Mouse (Mus musculus) kidney, adult 8-10 months (tissue): ENCODE data around the gene Prdm2.

Experiments used
- DNase-seq, 2 experiments: peaks; one replicate each; pipeline ENCODE4 v3.0.0; 2022

Gene Prdm2

GRCm38 (mm10) chr4:143099288-143100039 is 113.3 kb downstream of the Prdm2 start:
- no peak for DNase-seq

- no peak for DNase-seq
These were observed 120.6 kb downstream of the Prdm2 start for GRCm38 (mm10) chr4:143092082-143092701.

GRCm38 (mm10) chr4:143090551-143090950 is 122.2 kb downstream of the Prdm2 start:
- DNase-seq = no peak

- DNase-seq = no peak
These were observed 138.6 kb downstream of the Prdm2 start for GRCm38 (mm10) chr4:143074071-143074765.

- DNase-seq = no peak
These were observed 141.0 kb downstream of the Prdm2 start for GRCm38 (mm10) chr4:143071791-143072190.

- DNase-seq = no peak
These were observed 145.8 kb downstream of the Prdm2 start for GRCm38 (mm10) chr4:143067006-143067405.

- DNase-seq = peak in 1 of 2 experiments; percentile 2
These were observed 153.9 kb downstream of the Prdm2 start for GRCm38 (mm10) chr4:143058765-143059344.
